Mouse (Mus musculus) heart, adult 2 months (tissue): ENCODE data around the gene Bzw2.

ENCODE experiments used
- CTCF ChIP-seq: fragments of 200-600 bp; IDR thresholded peaks from 2 replicates; pipeline ENCODE4 v1.8.1; 2022; ENCODE audit warnings: antibody characterized with exemption, mild to moderate bottlenecking, moderate library complexity
- EP300 ChIP-seq: fragments of 200-500 bp; IDR thresholded peaks from 2 replicates; pipeline ENCODE4 v1.6.1; 2011; ENCODE audit warnings: low read depth, low read length, control low read depth; ENCODE audit not compliant: insufficient read depth
- POLR2A ChIP-seq: fragments of 200-500 bp; IDR thresholded peaks from 2 replicates; pipeline ENCODE4 v1.6.1; 2011; ENCODE audit warnings: mild to moderate bottlenecking, low read depth, low read length, control low read depth; ENCODE audit not compliant: insufficient read depth

DNA sequence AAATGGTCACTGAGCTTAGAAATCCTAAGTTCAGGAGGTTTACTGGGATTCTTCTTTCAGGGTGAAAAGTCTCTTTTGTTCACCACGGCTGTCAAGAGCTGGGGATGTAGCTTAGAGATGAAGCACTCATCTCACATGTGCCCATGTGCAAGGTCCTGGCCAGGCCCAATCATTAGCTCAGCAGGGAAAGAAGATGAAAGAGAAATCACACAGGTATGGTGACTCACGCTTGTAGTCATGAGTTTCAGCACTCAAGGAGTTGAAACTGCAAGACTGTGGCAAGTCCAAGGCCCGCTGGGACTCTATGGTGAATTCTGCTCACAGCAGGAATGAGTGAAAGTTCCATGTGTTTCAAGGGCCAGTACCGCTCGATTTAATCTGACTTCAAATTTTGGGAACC, 23.8 kb downstream of the Bzw2 start:
- no peak for TF ChIP-seq CTCF
- no peak for TF ChIP-seq EP300
- TF ChIP-seq POLR2A, result no peak
